Mouse (Mus musculus): ENCODE measurements around the gene Sypl2. TPM values are rescaled to one million over a fixed set of nuclear protein-coding genes. Genes with fewer than 3 reads are reported as not detected.

Sypl2 gene
- polyA plus RNA-seq (2012; rRNA removed) = 37.7 and 38.7 TPM in 2 replicates

DNA sequence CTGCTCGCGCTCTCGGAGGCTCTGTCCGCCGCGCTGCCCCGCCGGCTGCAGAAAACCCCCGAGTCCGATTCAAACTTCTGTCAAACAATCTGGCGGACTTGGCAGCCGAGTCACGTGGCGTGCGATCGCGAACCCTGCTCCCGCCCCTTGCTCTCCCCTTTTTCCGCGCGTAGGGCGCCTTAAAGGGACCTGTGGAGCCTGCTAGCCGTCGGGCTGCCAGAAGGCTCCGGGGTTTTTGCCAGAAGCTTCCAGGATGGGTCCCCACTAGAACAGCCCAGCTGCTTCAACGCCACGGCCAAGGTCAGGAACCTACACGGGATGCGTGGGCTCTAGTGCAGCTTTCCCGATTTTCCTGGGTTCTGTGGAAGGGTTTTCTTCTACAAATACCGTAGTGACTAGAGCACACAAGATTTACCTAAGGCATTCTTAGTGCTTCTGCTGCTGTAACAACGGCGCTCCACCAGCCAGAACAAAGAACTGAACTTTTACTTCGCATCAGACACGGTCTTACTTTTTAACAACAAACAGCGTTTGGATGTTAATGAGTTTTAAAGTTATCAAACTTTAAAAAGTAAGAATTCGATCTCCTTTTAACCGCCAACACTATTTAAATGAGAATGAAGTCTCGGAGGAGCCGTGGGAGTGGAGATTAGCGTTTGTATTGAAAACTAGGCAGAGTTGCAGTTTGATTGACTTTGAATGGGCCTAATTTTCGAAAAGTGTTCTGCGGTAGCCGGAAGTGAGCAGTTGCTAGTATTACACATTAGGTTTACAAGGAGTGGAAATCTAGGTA, at the start of gene Sypl2:
Gene Sypl2, minus strand, starts transcription at position 91 of the 793 bp plus-strand sequence.
- Histone ChIP-seq H3K27me3 (replicated peaks; ENCODE audit: control insufficient read depth, insufficient read depth, low read length) (no peaks in the 10 kb centered on the region), H3K36me3 (ENCODE audit: control insufficient read depth, insufficient read depth, low read length) (no peaks in the 10 kb centered on the region), H3K4me1 (ENCODE audit: control insufficient read depth, insufficient read depth, low read length) (no peaks in the 10 kb centered on the region; the same call in 1 of the 2 replicates), H3K27ac (ENCODE audit: insufficient read depth, low read depth, low read length) (peak within 1 kb of the TSS; percentile 77), H3K4me3 (ENCODE audit: insufficient read depth, low read depth, low read length) (peak within 1 kb of the TSS; percentile 66)
- 5% methylated on average over 44 of the region's 44 CpGs for WGBS
- DNase-seq = peak; percentile 91
- TF ChIP-seq CTCF (conservative IDR thresholded peaks at IDR 0.05; ENCODE audit: insufficient read depth, insufficient read length, low read depth, low read length) = no peak
- TF ChIP-seq POLR2A (IDR thresholded peaks at IDR 0.05; ENCODE audit: low read depth, low read length) = no peak

DNA sequence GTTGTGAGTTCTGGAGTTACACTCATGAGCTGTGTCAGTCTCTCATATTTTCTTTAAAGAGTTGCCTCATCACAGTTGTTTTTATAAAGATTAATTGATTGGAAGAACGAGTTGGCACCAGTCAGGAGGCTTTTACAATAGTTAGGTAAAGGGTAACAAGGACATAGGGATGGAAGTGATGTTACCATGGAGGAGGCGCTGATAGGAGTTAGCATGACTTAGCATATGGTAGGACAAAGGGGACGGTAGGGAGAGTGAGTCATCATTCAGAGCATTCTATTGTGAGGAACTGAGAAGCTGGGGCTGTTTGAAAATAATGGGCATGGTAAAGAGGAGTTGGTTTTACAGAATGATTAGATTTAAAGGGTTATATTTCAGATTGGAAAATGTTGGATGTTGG, 32.9 kb upstream of the Sypl2 start:
- WGBS = 63% methylated on average over 3 of the region's 3 CpGs
- no peak for TF ChIP-seq CTCF (conservative IDR thresholded peaks at IDR 0.05; ENCODE audit: insufficient read depth, insufficient read length, low read depth, low read length)
- no peak for TF ChIP-seq POLR2A (IDR thresholded peaks at IDR 0.05; ENCODE audit: low read depth, low read length)
- H3K27me3 ChIP-seq (replicated peaks; ENCODE audit: control insufficient read depth, insufficient read depth, low read length) = no peaks in the 10 kb centered on the region
- no peak overlapping the region for H3K27ac ChIP-seq (ENCODE audit: insufficient read depth, low read depth, low read length)
- no peaks in the 10 kb centered on the region; the same call in 1 of the 2 replicates for H3K4me1 ChIP-seq (ENCODE audit: control insufficient read depth, insufficient read depth, low read length)
- H3K36me3 ChIP-seq (ENCODE audit: control insufficient read depth, insufficient read depth, low read length) = peaks cover 1% of the 10 kb centered on the region; the same call in 1 of the 2 replicates
- no peak for DNase-seq
- no peak overlapping the region for H3K4me3 ChIP-seq (ENCODE audit: insufficient read depth, low read depth, low read length)

DNA sequence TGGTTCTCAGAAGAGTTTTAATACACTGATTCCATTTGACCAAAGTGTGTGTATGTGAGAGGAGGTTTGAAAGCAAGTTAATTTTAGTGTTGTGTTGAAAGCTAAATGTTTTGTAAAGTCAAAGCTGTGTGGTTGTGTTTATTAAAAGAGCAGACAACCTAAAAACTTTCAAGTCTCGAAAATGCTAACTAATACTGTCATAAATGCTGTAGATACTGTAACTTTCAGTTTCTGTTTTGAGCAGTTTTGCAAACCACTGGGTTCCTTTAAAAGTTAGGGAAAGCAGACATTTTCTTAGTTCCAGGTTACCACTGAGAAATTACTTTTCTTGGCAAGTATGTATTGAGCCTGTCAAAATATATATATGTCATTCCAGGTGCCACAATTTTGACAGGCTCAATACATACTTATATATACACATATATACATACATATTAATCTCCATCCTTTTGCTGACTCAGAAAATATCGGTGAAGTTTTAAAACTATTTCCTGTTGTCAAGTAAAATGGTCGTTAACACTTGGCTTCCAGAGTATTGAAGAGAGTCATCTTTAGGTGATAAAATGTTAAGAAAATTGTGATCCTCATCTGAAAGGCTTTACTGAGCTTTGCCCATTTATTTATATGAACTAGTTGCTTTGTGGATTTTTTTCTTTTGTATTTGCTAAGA, 31.5 kb upstream of the Sypl2 start:
- peak overlapping the region; percentile 81 for H3K4me3 ChIP-seq (ENCODE audit: insufficient read depth, low read depth, low read length)
- no peaks in the 10 kb centered on the region for H3K36me3 ChIP-seq (ENCODE audit: control insufficient read depth, insufficient read depth, low read length)
- 31% methylated on average over 3 of the region's 3 CpGs for WGBS

DNA sequence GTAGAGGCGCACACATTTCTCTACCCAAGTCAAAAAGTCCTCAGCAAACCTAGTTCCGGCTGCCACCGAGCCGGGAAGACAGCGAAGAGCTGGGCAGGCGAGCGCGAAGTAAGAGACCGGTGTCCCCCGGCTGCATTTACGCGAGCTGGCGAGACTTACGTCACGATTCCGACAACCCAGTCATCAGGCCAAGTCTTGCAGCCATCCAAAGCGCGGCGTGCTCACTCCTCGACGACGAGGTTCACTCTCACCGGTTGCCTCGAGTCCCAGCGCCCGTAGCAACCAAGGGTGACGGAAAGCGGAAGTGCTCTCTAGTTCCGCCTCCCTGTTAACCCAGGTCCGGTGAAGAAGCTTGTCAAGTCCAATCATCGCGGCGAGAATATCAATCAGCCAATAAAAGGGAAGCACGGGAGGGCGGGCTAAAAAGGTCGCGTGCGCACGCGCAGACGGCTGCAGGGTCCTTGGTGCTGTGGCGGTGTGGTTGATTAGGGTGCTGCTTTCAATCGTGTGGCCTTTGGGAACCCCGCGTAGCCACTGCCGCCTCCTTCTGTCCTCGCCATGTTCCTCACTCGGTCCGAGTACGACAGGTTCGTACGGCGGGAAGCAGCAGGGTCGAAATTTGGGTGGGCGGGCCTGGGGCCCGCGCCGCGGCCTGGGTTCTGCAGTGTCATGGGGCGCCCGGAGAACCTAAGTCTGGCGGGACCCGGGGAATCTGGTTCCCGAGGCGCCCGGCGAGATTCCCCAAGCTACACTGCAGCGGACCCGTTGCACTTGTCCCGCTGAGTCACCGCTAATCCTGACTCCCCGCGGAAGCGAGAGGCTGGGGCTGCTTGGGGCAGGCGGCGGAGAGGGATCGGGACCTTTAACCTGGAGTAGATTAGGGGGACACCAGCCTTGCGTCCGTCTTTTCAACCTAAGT, 30.5 kb upstream of the Sypl2 start, which contains the start of gene Psma5:
Gene Psma5, plus strand, starts transcription at position 208 of the 919 bp plus-strand sequence.
- Histone ChIP-seq H3K27ac (ENCODE audit: insufficient read depth, low read depth, low read length) (peak within 1 kb of the TSS; percentile 33; the same call in 1 of the 2 replicates), H3K4me3 (ENCODE audit: insufficient read depth, low read depth, low read length) (peak within 1 kb of the TSS; percentile 92), H3K4me1 (ENCODE audit: control insufficient read depth, insufficient read depth, low read length) (no peaks in the 10 kb centered on the region), H3K36me3 (ENCODE audit: control insufficient read depth, insufficient read depth, low read length) (no peaks in the 10 kb centered on the region), H3K27me3 (replicated peaks; ENCODE audit: control insufficient read depth, insufficient read depth, low read length) (no peaks in the 10 kb centered on the region)
- TF ChIP-seq POLR2A (IDR thresholded peaks at IDR 0.05; ENCODE audit: low read depth, low read length) (peak; percentile 19), CTCF (conservative IDR thresholded peaks at IDR 0.05; ENCODE audit: insufficient read depth, insufficient read length, low read depth, low read length) (no peak)
- WGBS = under 1% methylated on average over 79 of the region's 79 CpGs
- peak; percentile 98 for DNase-seq

More for the DNA sequence above, 31.5 kb upstream of the Sypl2 start:
- no peaks in the 10 kb centered on the region for H3K4me1 ChIP-seq (ENCODE audit: control insufficient read depth, insufficient read depth, low read length)
- no peaks in the 10 kb centered on the region for H3K27me3 ChIP-seq (replicated peaks; ENCODE audit: control insufficient read depth, insufficient read depth, low read length)
- no peak for TF ChIP-seq CTCF (conservative IDR thresholded peaks at IDR 0.05; ENCODE audit: insufficient read depth, insufficient read length, low read depth, low read length)
- no peak for TF ChIP-seq POLR2A (IDR thresholded peaks at IDR 0.05; ENCODE audit: low read depth, low read length)
- DNase-seq = no peak
- no peak overlapping the region for H3K27ac ChIP-seq (ENCODE audit: insufficient read depth, low read depth, low read length)

DNA sequence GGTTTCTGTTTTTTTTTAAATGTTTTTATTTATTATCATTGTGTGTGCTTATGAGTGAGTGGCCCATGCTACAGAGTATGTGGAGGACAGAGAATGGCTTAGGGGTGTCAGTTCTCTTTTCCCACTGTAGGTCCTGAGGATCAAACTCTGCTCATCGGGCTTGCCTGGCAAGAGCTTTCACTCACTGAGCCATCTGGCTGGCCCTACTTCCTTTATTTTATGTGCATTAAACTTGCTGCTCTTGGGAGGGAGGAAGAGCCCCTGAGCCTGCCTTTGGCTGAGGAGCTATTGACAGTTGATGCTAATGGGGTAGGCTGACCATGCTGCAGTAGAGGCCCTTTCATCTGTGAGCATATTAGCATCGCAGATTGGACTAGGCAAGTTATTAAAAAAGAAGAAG, 20.4 kb upstream of the Sypl2 start:
- 79% methylated on average over 2 of the region's 2 CpGs for WGBS
- Histone ChIP-seq H3K4me3 (ENCODE audit: insufficient read depth, low read depth, low read length) (no peak overlapping the region), H3K4me1 (ENCODE audit: control insufficient read depth, insufficient read depth, low read length) (no peaks in the 10 kb centered on the region), H3K27ac (ENCODE audit: insufficient read depth, low read depth, low read length) (no peak overlapping the region), H3K36me3 (ENCODE audit: control insufficient read depth, insufficient read depth, low read length) (no peaks in the 10 kb centered on the region), H3K27me3 (replicated peaks; ENCODE audit: control insufficient read depth, insufficient read depth, low read length) (no peaks in the 10 kb centered on the region)
- no peak for DNase-seq
- TF ChIP-seq CTCF (conservative IDR thresholded peaks at IDR 0.05; ENCODE audit: insufficient read depth, insufficient read length, low read depth, low read length) = no peak
- TF ChIP-seq POLR2A (IDR thresholded peaks at IDR 0.05; ENCODE audit: low read depth, low read length) = no peak

DNA sequence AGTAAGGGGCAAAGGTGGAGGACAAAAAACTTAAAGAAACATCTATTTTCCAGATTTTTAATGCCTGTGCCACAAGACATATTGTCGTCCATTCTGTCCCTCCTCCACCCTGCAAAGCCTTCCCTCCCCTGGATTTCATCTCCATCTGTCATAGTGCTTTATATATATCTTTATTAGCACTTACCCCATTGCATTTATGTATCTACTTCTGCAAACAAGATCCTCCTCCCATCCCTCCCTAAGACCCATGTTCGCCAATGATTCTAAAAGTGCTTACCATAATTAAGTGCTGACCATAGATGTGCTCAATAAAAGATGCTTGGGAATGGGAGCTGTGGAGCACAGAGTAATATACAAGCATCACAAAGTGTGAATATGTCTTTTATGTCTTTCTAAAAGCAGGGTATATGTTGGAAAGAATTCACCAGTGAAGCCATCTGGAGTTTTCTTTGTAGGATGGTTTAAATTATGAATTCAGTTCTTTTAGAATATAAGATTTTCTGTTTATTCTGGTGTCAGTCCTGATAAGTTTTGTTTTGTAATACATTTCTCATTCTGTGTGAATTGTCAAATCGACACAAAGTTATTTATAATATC, 14.9 kb upstream of the Sypl2 start:
- H3K4me3 ChIP-seq (ENCODE audit: insufficient read depth, low read depth, low read length) = no peak overlapping the region
- 88% methylated on average over 3 of the region's 3 CpGs for WGBS

More for the DNA sequence above, 14.9 kb upstream of the Sypl2 start:
- DNase-seq = no peak
- H3K27me3 ChIP-seq (replicated peaks; ENCODE audit: control insufficient read depth, insufficient read depth, low read length) = no peaks in the 10 kb centered on the region
- no peaks in the 10 kb centered on the region for H3K4me1 ChIP-seq (ENCODE audit: control insufficient read depth, insufficient read depth, low read length)
- H3K27ac ChIP-seq (ENCODE audit: insufficient read depth, low read depth, low read length) = no peak overlapping the region
- no peaks in the 10 kb centered on the region for H3K36me3 ChIP-seq (ENCODE audit: control insufficient read depth, insufficient read depth, low read length)
- TF ChIP-seq CTCF (conservative IDR thresholded peaks at IDR 0.05; ENCODE audit: insufficient read depth, insufficient read length, low read depth, low read length) (no peak), POLR2A (IDR thresholded peaks at IDR 0.05; ENCODE audit: low read depth, low read length) (no peak)
